Mouse (Mus musculus) liver, postnatal 0 days (tissue): ENCODE data around the gene Pigq. TPM values are rescaled to one million over a fixed set of nuclear protein-coding genes. Genes with fewer than 3 reads are reported as not detected.

Source experiments
- ATAC-seq: fragments of 200-750 bp; cut with Nextera tagmentation; 2 replicates; pipeline ENCODE4 v1.8.0; 2017; ENCODE audit warnings: mild to moderate bottlenecking, moderate library complexity
- DNase-seq: peaks from one replicate; pipeline ENCODE4 v3.0.0-alpha.2; 2016
- H3K27ac ChIP-seq: fragments of 300-500 bp; sonication (generic); 2 replicates; pipeline ENCODE4 v1.5.1; 2014; ENCODE audit warnings: antibody characterized with exemption, moderate library complexity, mild to moderate bottlenecking, low read depth
- H3K27me3 ChIP-seq: fragments of 300-500 bp; sonication (generic); 2 replicates; pipeline ENCODE4 v1.6.1; 2014; ENCODE audit warnings: low read length, control low read depth, mixed read lengths; ENCODE audit not compliant: insufficient read depth
- H3K36me3 ChIP-seq: fragments of 300-500 bp; sonication (generic); replicated peaks from 2 replicates; pipeline ENCODE4 v1.6.1; 2014; ENCODE audit warnings: mild to moderate bottlenecking, control low read depth, low read length, moderate library complexity, mixed read lengths; ENCODE audit not compliant: insufficient read depth
- H3K4me1 ChIP-seq: fragments of 300-500 bp; sonication (generic); 2 replicates; pipeline ENCODE4 v1.6.1; 2014; ENCODE audit warnings: antibody characterized with exemption, mild to moderate bottlenecking, control low read depth; ENCODE audit not compliant: insufficient read depth
- H3K4me2 ChIP-seq: fragments of 300-500 bp; sonication (generic); 2 replicates; pipeline ENCODE4 v1.6.1; 2014; ENCODE audit warnings: low read depth, mild to moderate bottlenecking, low read length, moderate library complexity, mixed read lengths
- H3K4me3 ChIP-seq: fragments of 300-500 bp; sonication (generic); 2 replicates; pipeline ENCODE4 v1.5.1; 2014; ENCODE audit warnings: low read depth, low read length
- H3K9ac ChIP-seq: fragments of 300-500 bp; sonication (generic); replicated peaks from 2 replicates; pipeline ENCODE4 v1.6.1; 2014; ENCODE audit warnings: mild to moderate bottlenecking, moderate library complexity
- H3K9me3 ChIP-seq: fragments of 300-500 bp; sonication (generic); 2 replicates; pipeline ENCODE4 v1.6.1; 2016; ENCODE audit warnings: mild to moderate bottlenecking, control low read depth, low read length, mixed read lengths
- CTCF ChIP-seq: sonication (generic); IDR thresholded peaks from 2 replicates; pipeline ENCODE4 v1.5.1; 2016; ENCODE audit warnings: antibody characterized with exemption, low read depth
- EP300 ChIP-seq: IDR thresholded peaks from 2 replicates; pipeline ENCODE4 v1.6.1; 2016; ENCODE audit warnings: antibody characterized with exemption, low read depth, mild to moderate bottlenecking
- WGBS: fragments of 180-500 bp; shearing (Covaris S2); extraction: QIAGEN DNeasy Blood & Tissue Kit; methylation state at CpG from one replicate; pipeline ENCODE4 v1.1.7; 2014; ENCODE audit not compliant: insufficient replicate concordance; 5-methylcytosine and 5-hydroxymethylcytosine counted together
- polyA plus RNA-seq: library from polyadenylated mRNA; unstranded; fragments of >200 nt; fragmentation: Nextera tagmentation; extraction: Ambion mirVana; gene quantifications from 2 replicates; pipeline ENCODE4 v1.2.1, GENCODE M21; 2015

Pigq gene
- polyA plus RNA-seq, 1 experiment from 2014 or later: 58.7 TPM

DNA sequence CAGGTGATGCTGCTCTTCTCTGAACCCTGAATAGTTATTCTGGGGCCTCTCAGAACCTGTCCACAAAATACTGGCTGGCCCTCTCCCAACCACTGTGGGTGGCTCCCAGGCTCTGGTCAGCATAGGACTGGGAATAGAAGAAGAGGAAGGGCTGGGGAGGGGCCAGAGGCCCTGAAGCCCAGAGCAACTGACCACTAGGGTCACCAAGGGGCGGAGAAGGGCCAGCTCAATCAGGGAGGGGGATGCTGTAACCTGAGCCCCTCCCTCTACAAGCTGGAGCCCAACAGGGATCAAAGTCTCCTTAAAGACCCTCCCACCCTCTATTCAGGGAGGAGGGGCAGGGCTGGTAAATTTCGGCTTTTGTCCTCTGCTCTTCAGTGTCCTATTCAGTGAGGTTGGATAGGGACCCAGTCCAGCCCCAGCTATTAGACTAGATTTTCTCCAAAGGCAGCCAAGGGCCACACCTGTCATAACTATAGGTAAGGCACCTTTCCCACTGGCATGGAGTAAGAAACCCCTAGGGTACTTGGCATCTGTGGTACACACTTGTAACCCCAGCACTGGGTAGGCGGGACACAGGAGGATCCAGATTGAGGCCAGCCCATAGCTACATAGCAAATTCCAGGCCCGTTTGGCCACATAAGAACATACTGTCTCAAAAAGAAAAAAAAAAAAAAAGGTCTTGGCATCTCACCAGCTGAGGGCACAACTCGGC is 64.4 kb downstream of the Pigq start, which contains the start of gene Wfikkn1:
TSS of gene Wfikkn1 (minus strand) at position 663 of the 715 bp plus-strand sequence.
- no peaks in the 10 kb centered on the region for H3K9me3 ChIP-seq
- no peak within 1 kb of the TSS for H3K9ac ChIP-seq
- no peak within 1 kb of the TSS for H3K4me2 ChIP-seq
- peaks cover 24% of the 10 kb centered on the region for H3K4me1 ChIP-seq
- peaks cover 23% of the 10 kb centered on the region for H3K36me3 ChIP-seq
- WGBS: 56% methylated on average over 5 of the region's 5 CpGs
- H3K4me3 ChIP-seq: no peak within 1 kb of the TSS
- TF ChIP-seq CTCF (no peak), EP300 (no peak)
- DNase-seq: no peak
- H3K27ac ChIP-seq: peak within 1 kb of the TSS; percentile 7; the same call in 1 of the 2 replicates
- ATAC-seq: peak; percentile 7; the same call in 1 of the 2 replicates
- H3K27me3 ChIP-seq: no peaks in the 10 kb centered on the region

DNA sequence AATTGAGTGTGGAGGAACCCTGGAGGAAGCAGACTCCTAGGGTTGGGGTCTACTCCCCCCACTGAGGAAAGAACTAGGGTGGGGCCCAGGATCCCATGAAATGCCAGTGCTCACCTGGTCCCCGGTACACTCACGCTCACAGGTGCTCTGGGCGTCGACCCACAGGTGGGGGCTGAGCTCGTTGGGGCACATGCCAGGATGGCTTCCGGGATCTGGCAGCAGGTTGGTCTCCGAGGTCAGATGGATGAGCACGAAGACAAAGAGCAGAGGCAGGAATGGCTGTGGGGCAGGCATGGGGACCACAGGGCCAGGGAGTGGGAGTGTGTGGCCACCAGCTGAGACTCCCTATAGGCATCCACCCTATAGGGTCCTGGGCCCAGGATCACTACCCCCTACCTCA is 65.0 kb downstream of the Pigq start:
- Histone ChIP-seq H3K9ac (no peak overlapping the region), H3K36me3 (peaks cover 21% of the 10 kb centered on the region), H3K4me2 (no peak overlapping the region), H3K27ac (no peak overlapping the region), H3K4me1 (peaks cover 24% of the 10 kb centered on the region), H3K27me3 (no peaks in the 10 kb centered on the region), H3K4me3 (no peak overlapping the region), H3K9me3 (no peaks in the 10 kb centered on the region)
- no peak for DNase-seq
- no peak for TF ChIP-seq CTCF
- TF ChIP-seq EP300: no peak
- ATAC-seq: no peak
- 80% methylated on average over 8 of the region's 8 CpGs for WGBS

DNA sequence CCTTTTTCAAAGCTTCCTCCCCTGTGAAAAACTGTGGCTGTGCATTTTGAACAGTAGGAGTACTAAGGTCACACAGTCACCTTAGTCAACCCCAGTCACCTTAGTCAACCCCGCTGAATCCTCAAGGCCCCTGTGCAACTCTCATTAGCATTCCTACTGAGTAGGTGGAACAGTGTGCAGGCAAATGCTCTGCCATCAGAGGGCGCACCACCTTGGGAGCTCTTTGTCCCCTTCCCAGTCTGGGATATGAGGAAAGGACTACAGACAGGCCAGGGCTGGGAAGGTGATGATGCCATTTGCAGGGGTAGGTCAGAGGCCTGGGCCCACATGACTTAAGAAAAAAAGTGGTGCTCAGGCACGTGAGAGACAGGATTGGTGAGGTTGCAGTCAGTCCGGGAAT is 65.5 kb downstream of the Pigq start:
- peaks cover 27% of the 10 kb centered on the region for H3K4me1 ChIP-seq
- no peak overlapping the region for H3K27ac ChIP-seq
- H3K4me2 ChIP-seq: no peak overlapping the region
- no peak overlapping the region for H3K4me3 ChIP-seq
- DNase-seq (no peak), ATAC-seq (no peak)
- WGBS: 66% methylated on average over 4 of the region's 4 CpGs
- TF ChIP-seq EP300 (no peak), CTCF (peak; percentile 65)
- peaks cover 17% of the 10 kb centered on the region for H3K36me3 ChIP-seq
- no peaks in the 10 kb centered on the region for H3K27me3 ChIP-seq
- no peaks in the 10 kb centered on the region for H3K9me3 ChIP-seq
- H3K9ac ChIP-seq: no peak overlapping the region

- H3K4me2 ChIP-seq: no peak overlapping the region
- DNase-seq (no peak), ATAC-seq (no peak)
- no peak overlapping the region for H3K9ac ChIP-seq
- H3K4me3 ChIP-seq: no peak overlapping the region
- peaks cover 31% of the 10 kb centered on the region for H3K4me1 ChIP-seq
- no peaks in the 10 kb centered on the region for H3K9me3 ChIP-seq
- WGBS: 91% methylated on average over 19 of the region's 19 CpGs
- peaks cover 17% of the 10 kb centered on the region for H3K36me3 ChIP-seq
- no peak for TF ChIP-seq CTCF
- no peak overlapping the region for H3K27ac ChIP-seq
- H3K27me3 ChIP-seq: no peaks in the 10 kb centered on the region
These were observed 66.0 kb downstream of the Pigq start for GRCm38 (mm10) chr17:25878611-25879180.

GRCm38 (mm10) chr17:25877741-25878610 is 66.8 kb downstream of the Pigq start:
- peaks cover 31% of the 10 kb centered on the region for H3K4me1 ChIP-seq
- ATAC-seq (no peak), DNase-seq (no peak)
- no peak overlapping the region for H3K9ac ChIP-seq
- peaks cover 13% of the 10 kb centered on the region for H3K36me3 ChIP-seq
- H3K27ac ChIP-seq: no peak overlapping the region
- no peaks in the 10 kb centered on the region for H3K27me3 ChIP-seq
- no peaks in the 10 kb centered on the region for H3K9me3 ChIP-seq
- 87% methylated on average over 32 of the region's 32 CpGs for WGBS
- H3K4me3 ChIP-seq: no peak overlapping the region
- no peak for TF ChIP-seq CTCF
- no peak for TF ChIP-seq EP300
- H3K4me2 ChIP-seq: no peak overlapping the region

DNA sequence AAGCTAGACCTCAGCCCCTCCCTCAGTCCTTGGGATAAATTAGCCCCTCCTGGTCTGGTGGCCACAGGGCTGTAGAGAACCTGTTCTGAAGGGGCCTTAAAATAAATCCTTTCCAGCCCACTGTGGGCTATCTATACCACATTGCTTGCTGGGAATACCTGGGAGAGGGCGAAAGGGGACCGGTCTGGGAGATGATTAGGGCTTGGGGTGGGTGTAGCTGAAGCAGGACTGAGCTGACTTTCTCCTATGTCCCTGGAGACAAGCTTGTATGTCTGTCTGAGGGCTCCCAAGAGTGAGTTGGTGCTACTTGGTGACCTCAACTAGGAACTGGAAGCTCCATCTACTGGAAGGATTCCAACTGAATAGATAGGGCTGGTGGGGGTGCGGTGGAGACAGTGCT is 67.7 kb downstream of the Pigq start:
- DNase-seq: no peak
- WGBS: 85% methylated on average over 3 of the region's 3 CpGs
- H3K36me3 ChIP-seq: peaks cover 10% of the 10 kb centered on the region
- H3K27me3 ChIP-seq: no peaks in the 10 kb centered on the region
- no peak overlapping the region for H3K4me3 ChIP-seq
- H3K9ac ChIP-seq: no peak overlapping the region
- no peak for TF ChIP-seq EP300
- TF ChIP-seq CTCF: no peak
- no peaks in the 10 kb centered on the region for H3K9me3 ChIP-seq
- H3K4me1 ChIP-seq: peaks cover 31% of the 10 kb centered on the region
- H3K27ac ChIP-seq: peak overlapping the region; percentile 88; the same call in 1 of the 2 replicates
- H3K4me2 ChIP-seq: 0 out of 2 replicates have a peak overlapping the region, but pooled peaks have one; percentile 85
- ATAC-seq: no peak

Other genes with a start within 250 kb of the Pigq start
- gene Gng13, start 227.8 kb downstream of the Pigq start, polyA plus RNA-seq: 0.39 TPM in 1 of 2 replicates, not detected in the other
- gene Chtf18, start 217.5 kb downstream of the Pigq start, polyA plus RNA-seq: 7.4 TPM in 2 replicates
- gene Rpusd1, start 217.3 kb downstream of the Pigq start, polyA plus RNA-seq: 3.8 and 3.9 TPM in 2 replicates
- gene Mslnl, start 208.9 kb downstream of the Pigq start, polyA plus RNA-seq: not detected in 2 replicates
- gene Msln, start 190.6 kb downstream of the Pigq start, polyA plus RNA-seq: 12.3 and 14.7 TPM in 2 replicates
- 12.8 and 15.3 TPM in 2 replicates for gene Narfl, start 171.2 kb downstream of the Pigq start, polyA plus RNA-seq
- gene Haghl, start 159.3 kb downstream of the Pigq start, polyA plus RNA-seq: 8.3 and 9.4 TPM in 2 replicates
- not detected in 2 replicates for gene Ccdc78, start 158.4 kb downstream of the Pigq start, polyA plus RNA-seq
- 51.5 and 51.6 TPM in 2 replicates for gene Fam173a, start 152.0 kb downstream of the Pigq start, polyA plus RNA-seq
- not detected in 2 replicates for gene AC134908.4, start 149.3 kb downstream of the Pigq start, polyA plus RNA-seq
- 11.9 TPM in 2 replicates for gene Metrn, start 147.8 kb downstream of the Pigq start, polyA plus RNA-seq
- gene Fbxl16, start 135.9 kb downstream of the Pigq start, polyA plus RNA-seq: 0.05 TPM in 1 of 2 replicates, not detected in the other
- 5.5 and 7.2 TPM in 2 replicates for gene Wdr24, start 121.3 kb downstream of the Pigq start, polyA plus RNA-seq
- 12.8 and 13.8 TPM in 2 replicates for gene Jmjd8, start 116.1 kb downstream of the Pigq start, polyA plus RNA-seq
- 118 and 119 TPM in 2 replicates for gene Stub1, start 111.5 kb downstream of the Pigq start, polyA plus RNA-seq
- 0.17 and 0.35 TPM in 2 replicates for gene Rhbdl1, start 107.6 kb downstream of the Pigq start, polyA plus RNA-seq
- 0.30 and 0.34 TPM in 2 replicates for gene Gm20683, start 103.2 kb downstream of the Pigq start, polyA plus RNA-seq
- gene Rhot2, start 100.1 kb downstream of the Pigq start, polyA plus RNA-seq: 9.8 and 10.4 TPM in 2 replicates
- 2.7 and 3.4 TPM in 2 replicates for gene Wdr90, start 83.4 kb downstream of the Pigq start, polyA plus RNA-seq
- gene Mcrip2, start 76.2 kb downstream of the Pigq start, polyA plus RNA-seq: 127 and 143 TPM in 2 replicates
- 64.8 and 72.5 TPM in 2 replicates for gene Mettl26, start 69.9 kb downstream of the Pigq start, polyA plus RNA-seq
- 0.33 and 0.54 TPM in 2 replicates for gene Wfikkn1, start 64.1 kb downstream of the Pigq start, polyA plus RNA-seq
- gene Rab40c, start 25.2 kb downstream of the Pigq start, polyA plus RNA-seq: 6.5 and 7.3 TPM in 2 replicates
- 2.0 and 3.8 TPM in 2 replicates for gene Nhlrc4, start within 50 bp of the Pigq start, polyA plus RNA-seq
- gene A930017K11Rik, start 7.6 kb upstream of the Pigq start, polyA plus RNA-seq: not detected in 2 replicates
- 6.6 and 8.3 TPM in 2 replicates for gene Capn15, start 40.9 kb upstream of the Pigq start, polyA plus RNA-seq
- gene Rab11fip3, start 124.6 kb upstream of the Pigq start, polyA plus RNA-seq: 1.7 TPM in 2 replicates
- 142 and 151 TPM in 2 replicates for gene Decr2, start 145.4 kb upstream of the Pigq start, polyA plus RNA-seq
- 13.9 and 17.7 TPM in 2 replicates for gene Nme4, start 150.7 kb upstream of the Pigq start, polyA plus RNA-seq
- 2.5 and 2.6 TPM in 2 replicates for gene Tmem8, start 168.4 kb upstream of the Pigq start, polyA plus RNA-seq
- 81.9 and 85.9 TPM in 2 replicates for gene Mrpl28, start 178.6 kb upstream of the Pigq start, polyA plus RNA-seq
- 4.7 TPM in 2 replicates for gene Axin1, start 193.8 kb upstream of the Pigq start, polyA plus RNA-seq